Mouse (Mus musculus) CD4-positive, CD25-positive, alpha-beta regulatory T cell, adult 2 months (primary cell): ENCODE results near the gene Cfap77.

Source experiments
- DNase-seq: peaks from one replicate; pipeline ENCODE4 v3.0.0-alpha.2; 2012; ENCODE audit warnings: low read depth, low spot score

The Cfap77 gene

GRCm38 (mm10) chr2:29051932-29052331 lies 2.9 kb downstream of the Cfap77 start:
- DNase-seq = no peak

- no peak for DNase-seq
Observed at GRCm38 (mm10) chr2:29046151-29046550, 8.7 kb downstream of the Cfap77 start.

- DNase-seq = no peak
Observed at GRCm38 (mm10) chr2:29042124-29042523, 12.7 kb downstream of the Cfap77 start.

- no peak for DNase-seq
Observed at GRCm38 (mm10) chr2:29041477-29041768, 13.4 kb downstream of the Cfap77 start.

- no peak for DNase-seq
Observed at GRCm38 (mm10) chr2:29040594-29041476, 14.0 kb downstream of the Cfap77 start.

GRCm38 (mm10) chr2:29039741-29040140 lies 15.1 kb downstream of the Cfap77 start:
- DNase-seq = no peak

GRCm38 (mm10) chr2:29035698-29036097 lies 19.2 kb downstream of the Cfap77 start:
- no peak for DNase-seq

- DNase-seq = no peak
Observed at GRCm38 (mm10) chr2:29034542-29035475, 20.1 kb downstream of the Cfap77 start.

- DNase-seq = no peak
Observed at GRCm38 (mm10) chr2:29031951-29032350, 22.9 kb downstream of the Cfap77 start.

GRCm38 (mm10) chr2:29030048-29030734 lies 24.7 kb downstream of the Cfap77 start:
- DNase-seq = no peak

- DNase-seq = no peak
Observed at GRCm38 (mm10) chr2:29025284-29025683, 29.6 kb downstream of the Cfap77 start.

- no peak for DNase-seq
Observed at GRCm38 (mm10) chr2:29023001-29023400, 31.9 kb downstream of the Cfap77 start.

GRCm38 (mm10) chr2:29021025-29021424 lies 33.8 kb downstream of the Cfap77 start:
- no peak for DNase-seq

- no peak for DNase-seq
Observed at GRCm38 (mm10) chr2:29018680-29019079, 36.2 kb downstream of the Cfap77 start.

GRCm38 (mm10) chr2:29016599-29017587 lies 38.0 kb downstream of the Cfap77 start:
- DNase-seq = peak; percentile 19

- DNase-seq = no peak
Observed at GRCm38 (mm10) chr2:29012523-29012922, 42.3 kb downstream of the Cfap77 start.

GRCm38 (mm10) chr2:29007656-29008055 lies 47.2 kb downstream of the Cfap77 start:
- no peak for DNase-seq

- no peak for DNase-seq
Observed at GRCm38 (mm10) chr2:29006455-29007034, 48.3 kb downstream of the Cfap77 start.

GRCm38 (mm10) chr2:29004037-29004436 lies 50.8 kb downstream of the Cfap77 start:
- DNase-seq = no peak

GRCm38 (mm10) chr2:28998246-28998645 lies 56.6 kb downstream of the Cfap77 start:
- DNase-seq = no peak
